Mouse (Mus musculus): ENCODE measurements around the gene Gnmt. TPM values are rescaled to one million over a fixed set of nuclear protein-coding genes. Genes with fewer than 3 reads are reported as not detected.

Gnmt gene
- polyA plus RNA-seq, 1 experiment from 2014 or later = 14.9 TPM

DNA sequence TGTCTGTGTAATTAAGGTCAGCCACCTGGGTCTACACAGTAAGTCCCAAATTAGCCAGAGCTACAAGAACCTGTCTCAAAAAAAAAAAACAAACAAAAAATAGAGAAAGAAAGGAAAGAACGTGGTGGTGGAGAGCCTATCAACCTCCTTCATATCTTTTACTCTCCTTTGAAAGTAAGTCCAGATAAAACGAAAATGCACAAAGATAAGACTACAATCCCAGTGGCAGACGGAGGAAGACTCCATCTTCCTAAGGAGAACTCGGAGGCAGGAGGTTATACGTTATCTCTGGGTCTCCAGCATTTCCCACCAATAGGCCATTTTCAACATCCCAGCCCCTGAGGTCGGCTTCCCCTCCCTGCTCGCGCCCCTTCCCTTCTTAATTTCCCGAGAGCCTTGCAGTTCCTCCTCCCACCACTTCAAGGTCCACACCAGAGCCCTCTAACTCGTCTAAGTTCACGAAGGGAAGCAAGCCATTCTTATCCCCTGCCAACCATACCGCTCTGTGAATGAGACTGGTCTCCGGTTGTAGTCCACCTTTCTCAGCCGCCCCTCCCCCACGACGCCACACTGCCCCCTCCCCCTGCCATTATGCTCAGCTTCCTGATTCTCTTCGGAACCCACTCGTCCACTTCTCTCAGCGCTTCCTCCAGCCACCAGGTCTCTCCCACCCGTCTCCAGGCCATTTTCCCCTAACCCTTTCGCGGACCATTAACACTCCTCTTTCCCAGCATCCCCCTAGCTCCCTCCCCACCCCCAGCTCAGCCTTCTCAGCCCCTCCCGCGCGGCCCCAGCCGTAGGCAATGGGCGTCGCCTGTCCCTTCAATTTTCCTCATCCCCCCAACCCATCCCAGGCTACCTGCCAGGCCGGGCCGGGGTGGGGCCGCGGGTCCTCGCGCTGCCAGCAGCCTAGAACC, 48.9 kb downstream of the Gnmt start:
- DNase-seq (ENCODE audit: low spot score) (peak; percentile 71), ATAC-seq (peak; percentile 2)
- WGBS = 0% methylated on average over 33 of the region's 34 CpGs
- Histone ChIP-seq H3K36me3 (ENCODE audit: insufficient read depth, low read length) (peaks cover 30% of the 10 kb centered on the region; the same call in 1 of the 2 replicates), H3K27ac (ENCODE audit: low read length) (peak overlapping the region; percentile 89), H3K27me3 (replicated peaks; ENCODE audit: insufficient read depth, low read length) (no peaks in the 10 kb centered on the region), H3K4me3 (ENCODE audit: low read depth, low read length) (peak overlapping the region; percentile 90), H3K4me2 (replicated peaks; ENCODE audit: low read depth, low read length) (peak overlapping the region; percentile 81), H3K9ac (replicated peaks; ENCODE audit: low read depth) (peak overlapping the region; percentile 65), H3K9me3 (ENCODE audit: low read length) (no peaks in the 10 kb centered on the region), H3K4me1 (ENCODE audit: insufficient read depth, low read depth, low read length) (peaks cover 14% of the 10 kb centered on the region; the same call in 1 of the 2 replicates)
- TF ChIP-seq EP300 (IDR thresholded peaks at IDR 0.05) (no peak), CTCF (IDR thresholded peaks at IDR 0.05) (peak; percentile 55)

DNA sequence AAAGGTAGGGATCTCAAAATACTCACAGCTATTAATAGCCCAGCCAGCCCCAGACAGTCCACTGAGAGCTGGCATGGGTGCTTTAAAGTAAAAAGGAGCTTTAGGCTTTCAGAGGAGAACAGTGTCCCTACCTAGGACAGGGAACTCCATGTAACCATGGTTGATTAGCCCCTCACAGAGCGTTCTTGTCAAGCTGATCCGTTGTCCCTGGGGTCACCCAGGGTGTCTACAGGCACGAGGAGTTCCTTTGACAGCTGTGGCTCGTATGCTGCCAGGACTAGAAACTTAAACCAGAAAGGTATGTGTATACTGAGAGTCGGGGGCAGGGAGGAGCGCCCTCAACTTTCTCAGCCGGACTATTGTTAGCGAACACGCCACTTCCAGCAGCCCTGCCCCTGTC, 50.1 kb downstream of the Gnmt start:
- no peak for DNase-seq (ENCODE audit: low spot score)
- H3K36me3 ChIP-seq (ENCODE audit: insufficient read depth, low read length) = peaks cover 20% of the 10 kb centered on the region; the same call in 1 of the 2 replicates

DNA sequence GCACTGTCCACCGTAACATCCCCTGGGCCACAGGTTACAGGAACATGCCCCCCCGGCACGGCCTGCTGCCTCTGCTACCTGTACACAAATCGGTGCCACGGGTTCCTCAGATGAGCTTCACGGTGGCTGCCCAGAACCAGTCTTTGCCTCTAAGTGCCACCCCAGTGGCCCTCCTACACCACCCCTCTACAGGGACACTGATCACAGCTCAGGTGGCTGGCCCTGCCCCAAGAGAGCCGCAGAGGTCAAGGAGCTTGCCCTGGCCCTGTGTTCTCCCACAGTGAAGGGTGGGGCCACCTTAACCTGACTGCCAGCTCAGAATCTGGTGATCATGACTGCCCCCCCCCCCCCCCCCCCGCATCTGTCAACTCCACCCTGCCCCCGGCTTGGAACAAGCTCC, 50.6 kb downstream of the Gnmt start, which contains the start of gene Mea1:
TSS of gene Mea1 (plus strand) at position 378 of the 400 bp plus-strand sequence.
- DNase-seq (ENCODE audit: low spot score) (peak; percentile 26), ATAC-seq (no peak)
- no peaks in the 10 kb centered on the region for H3K27me3 ChIP-seq (replicated peaks; ENCODE audit: insufficient read depth, low read length)
- peak within 1 kb of the TSS; percentile 90 for H3K4me3 ChIP-seq (ENCODE audit: low read depth, low read length)
- H3K4me1 ChIP-seq (ENCODE audit: insufficient read depth, low read depth, low read length) = peaks cover 17% of the 10 kb centered on the region; the same call in 1 of the 2 replicates
- H3K36me3 ChIP-seq (ENCODE audit: insufficient read depth, low read length) = peaks cover 17% of the 10 kb centered on the region; the same call in 1 of the 2 replicates
- no peaks in the 10 kb centered on the region for H3K9me3 ChIP-seq (ENCODE audit: low read length)
- H3K9ac ChIP-seq (replicated peaks; ENCODE audit: low read depth) = peak within 1 kb of the TSS; percentile 65; the same call in 1 of the 2 replicates
- no peak within 1 kb of the TSS; the same call in 1 of the 2 replicates for H3K27ac ChIP-seq (ENCODE audit: low read length)
- 76% methylated on average over 7 of the region's 9 CpGs for WGBS
- TF ChIP-seq CTCF (IDR thresholded peaks at IDR 0.05) (no peak), EP300 (IDR thresholded peaks at IDR 0.05) (no peak)
- H3K4me2 ChIP-seq (replicated peaks; ENCODE audit: low read depth, low read length) = peak within 1 kb of the TSS; percentile 81

More for the DNA sequence above, 50.1 kb downstream of the Gnmt start:
- TF ChIP-seq CTCF (IDR thresholded peaks at IDR 0.05) (no peak), EP300 (IDR thresholded peaks at IDR 0.05) (no peak)
- 0 out of 2 replicates have a peak overlapping the region, but pooled peaks have one; percentile 26 for H3K9ac ChIP-seq (replicated peaks; ENCODE audit: low read depth)
- ATAC-seq = no peak
- H3K9me3 ChIP-seq (ENCODE audit: low read length) = no peaks in the 10 kb centered on the region
- H3K4me2 ChIP-seq (replicated peaks; ENCODE audit: low read depth, low read length) = peak overlapping the region; percentile 81; the same call in 1 of the 2 replicates
- peaks cover 14% of the 10 kb centered on the region; the same call in 1 of the 2 replicates for H3K4me1 ChIP-seq (ENCODE audit: insufficient read depth, low read depth, low read length)
- H3K27ac ChIP-seq (ENCODE audit: low read length) = no peak overlapping the region; the same call in 1 of the 2 replicates
- 27% methylated on average over 9 of the region's 9 CpGs for WGBS
- H3K4me3 ChIP-seq (ENCODE audit: low read depth, low read length) = no peak overlapping the region
- H3K27me3 ChIP-seq (replicated peaks; ENCODE audit: insufficient read depth, low read length) = no peaks in the 10 kb centered on the region

Other genes starting within 250 kb of the Gnmt start
- gene Ttbk1, start 241.5 kb downstream of the Gnmt start, polyA plus RNA-seq (2015; fragmentation: Nextera tagmentation; extraction: Ambion mirVana) = 0.04 TPM in 1 of 2 replicates, not detected in the other
- 2.8 and 4.2 TPM in 2 replicates for gene Dnph1, start 232.5 kb downstream of the Gnmt start, polyA plus RNA-seq (2015; fragmentation: Nextera tagmentation; extraction: Ambion mirVana)
- gene Cul9, start 182.8 kb downstream of the Gnmt start, polyA plus RNA-seq (2015; fragmentation: Nextera tagmentation; extraction: Ambion mirVana) = 3.5 and 3.8 TPM in 2 replicates
- gene Srf, start 173.0 kb downstream of the Gnmt start, polyA plus RNA-seq (2015; fragmentation: Nextera tagmentation; extraction: Ambion mirVana) = 5.1 and 5.6 TPM in 2 replicates
- 73.2 and 75.8 TPM in 2 replicates for gene Ptk7, start 99.7 kb downstream of the Gnmt start, polyA plus RNA-seq (2015; fragmentation: Nextera tagmentation; extraction: Ambion mirVana)
- 36.5 and 38.4 TPM in 2 replicates for gene Klc4, start 83.1 kb downstream of the Gnmt start, polyA plus RNA-seq (2015; fragmentation: Nextera tagmentation; extraction: Ambion mirVana)
- gene Mrpl2, start 82.9 kb downstream of the Gnmt start, polyA plus RNA-seq (2015; fragmentation: Nextera tagmentation; extraction: Ambion mirVana) = 69.2 and 88.6 TPM in 2 replicates
- 21.8 and 22.1 TPM in 2 replicates for gene Cul7, start 78.8 kb downstream of the Gnmt start, polyA plus RNA-seq (2015; fragmentation: Nextera tagmentation; extraction: Ambion mirVana)
- 35.2 and 38.5 TPM in 2 replicates for gene Rrp36, start 54.8 kb downstream of the Gnmt start, polyA plus RNA-seq (2015; fragmentation: Nextera tagmentation; extraction: Ambion mirVana)
- 113 and 114 TPM in 2 replicates for gene Mea1, start 50.4 kb downstream of the Gnmt start, polyA plus RNA-seq (2015; fragmentation: Nextera tagmentation; extraction: Ambion mirVana)
- gene Klhdc3, start 48.3 kb downstream of the Gnmt start, polyA plus RNA-seq (2015; fragmentation: Nextera tagmentation; extraction: Ambion mirVana) = 96.7 and 111 TPM in 2 replicates
- gene Ppp2r5d, start 24.1 kb downstream of the Gnmt start, polyA plus RNA-seq (2015; fragmentation: Nextera tagmentation; extraction: Ambion mirVana) = 31.7 and 31.8 TPM in 2 replicates
- 18.5 and 23.4 TPM in 2 replicates for gene Pex6, start 17.7 kb downstream of the Gnmt start, polyA plus RNA-seq (2015; fragmentation: Nextera tagmentation; extraction: Ambion mirVana)
- 44.1 and 47.0 TPM in 2 replicates for gene Cnpy3, start 23.0 kb upstream of the Gnmt start, polyA plus RNA-seq (2015; fragmentation: Nextera tagmentation; extraction: Ambion mirVana)
- gene Ptcra, start 34.5 kb upstream of the Gnmt start, polyA plus RNA-seq (2015; fragmentation: Nextera tagmentation; extraction: Ambion mirVana) = 0.14 TPM in 1 of 2 replicates, not detected in the other
- gene 2310039H08Rik, start 43.5 kb upstream of the Gnmt start, polyA plus RNA-seq (2015; fragmentation: Nextera tagmentation; extraction: Ambion mirVana) = 73.9 and 80.1 TPM in 2 replicates
- gene Rpl7l1, start 53.5 kb upstream of the Gnmt start, polyA plus RNA-seq (2015; fragmentation: Nextera tagmentation; extraction: Ambion mirVana) = 83.2 and 83.7 TPM in 2 replicates
- gene Bicral, start 129.3 kb upstream of the Gnmt start, polyA plus RNA-seq (2015; fragmentation: Nextera tagmentation; extraction: Ambion mirVana) = 3.0 and 3.4 TPM in 2 replicates
- gene Tbcc, start 161.5 kb upstream of the Gnmt start, polyA plus RNA-seq (2015; fragmentation: Nextera tagmentation; extraction: Ambion mirVana) = 47.7 and 51.0 TPM in 2 replicates
- gene Prph2, start 181.3 kb upstream of the Gnmt start, polyA plus RNA-seq (2015; fragmentation: Nextera tagmentation; extraction: Ambion mirVana) = not detected in 2 replicates

All from lung, postnatal 0 days (tissue).